Mouse (Mus musculus): ENCODE results near the gene Ndufaf2.

GRCm38 (mm10) chr13:108015166-108015565, 143.3 kb downstream of the Ndufaf2 start:
- no peak for TF ChIP-seq CTCF (IDR thresholded peaks at IDR 0.05; ENCODE audit: control insufficient read depth, insufficient read depth, insufficient replicate concordance, low read depth, low read length)
- no peak for TF ChIP-seq POLR2A (IDR thresholded peaks at IDR 0.05; ENCODE audit: control insufficient read depth, low read depth, low read length)

Data from testis, adult 2 months (tissue).